Mouse (Mus musculus): ENCODE results near the gene Prss43. TPM values are rescaled to one million over a fixed set of nuclear protein-coding genes. Genes with fewer than 3 reads are reported as not detected.

The Prss43 gene
- total and polyA plus RNA-seq, 3 experiments = not detected

DNA sequence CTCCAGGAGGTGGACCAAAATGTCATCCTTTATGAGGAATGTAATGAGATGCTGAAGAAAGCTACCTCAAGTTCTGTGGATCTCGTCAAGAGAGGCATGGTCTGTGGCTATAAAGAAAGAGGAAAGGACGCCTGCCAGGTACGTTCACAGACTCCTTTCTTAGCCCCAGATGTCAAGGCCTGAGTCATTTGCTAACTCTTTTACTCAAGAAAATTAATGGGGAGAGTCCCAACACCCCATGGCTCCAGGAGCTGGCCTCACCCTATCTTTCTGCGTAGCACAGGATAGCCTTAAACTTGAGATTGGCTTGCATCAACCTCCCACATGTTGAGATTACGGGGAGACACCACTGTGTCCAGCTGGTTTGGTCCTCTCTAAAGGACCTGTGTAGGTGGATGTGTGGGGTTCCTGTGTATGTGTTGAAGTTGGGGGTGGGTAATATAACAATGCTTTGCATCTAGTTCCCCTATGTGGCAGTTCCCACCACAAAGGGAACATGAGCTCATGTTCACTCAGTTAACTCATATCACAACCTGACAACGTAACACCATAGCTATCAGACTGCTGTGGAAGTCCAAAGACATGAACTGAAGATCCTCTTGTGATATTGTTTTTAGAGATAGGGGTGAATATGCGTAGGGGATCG is 25.5 kb upstream of the Prss43 start (continued):
- TF ChIP-seq NRF1 (IDR thresholded peaks at IDR 0.05; ENCODE audit: low read depth, low read length) (peak; percentile 37; the same call in 1 of the 2 replicates), UBTF (IDR thresholded peaks at IDR 0.05; ENCODE audit: low read depth, low read length) (no peak), JUND (conservative IDR thresholded peaks at IDR 0.05; ENCODE audit: low read depth, low read length) (peak; percentile 52)

DNA sequence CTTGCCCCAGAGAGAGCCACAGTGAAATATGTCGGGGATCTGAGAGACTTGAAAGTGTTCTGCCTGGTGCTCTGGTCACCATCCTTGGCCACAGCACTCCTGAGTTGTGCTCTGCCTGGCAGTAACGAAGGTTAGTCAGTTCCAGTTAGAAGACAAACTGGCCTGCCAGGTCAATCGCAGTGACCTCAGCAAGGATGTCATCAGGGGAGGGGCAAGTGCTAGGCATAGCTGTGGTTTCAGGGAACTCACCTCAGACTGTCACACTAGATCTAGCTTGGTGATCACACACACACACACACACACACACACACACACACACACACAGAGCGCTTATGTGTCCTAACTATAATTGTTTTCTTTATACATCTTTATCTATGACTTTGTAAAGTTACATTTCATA is 23.2 kb upstream of the Prss43 start:
- Histone ChIP-seq H3K4me3 (replicated peaks in 1 of 3; ENCODE audit: low read depth in 2 of 3, low read length in 2 of 3, poor library complexity in 1 of 3) (no peak overlapping the region), H3K4me1 (ENCODE audit: control insufficient read depth in 1 of 2, insufficient read depth in 2 of 2) (peaks cover 19 to 54% of the 10 kb centered on the region in 2 experiments), H3K9ac (ENCODE audit: insufficient read depth, low read depth) (peak overlapping the region; percentile 39; the same call in 1 of the 2 replicates), H3K79me2 (replicated peaks; ENCODE audit: control insufficient read depth, extremely low read depth, insufficient read depth, poor library complexity, severe bottlenecking) (no peaks in the 10 kb centered on the region), H3K27me3 (replicated peaks) (no peaks in the 10 kb centered on the region), H3K4me2 (ENCODE audit: insufficient read depth, low read depth, poor library complexity, severe bottlenecking) (peak overlapping the region; percentile 37; the same call in 1 of the 2 replicates), H3K36me3 (replicated peaks in 1 of 2; ENCODE audit: control insufficient read depth in 1 of 2, insufficient read depth in 1 of 2, low read length in 1 of 2) (peaks cover 0 to 2% of the 10 kb centered on the region in 2 experiments), H3K9me3 (replicated peaks; ENCODE audit: low read length) (no peaks in the 10 kb centered on the region), H3K27ac (ENCODE audit: insufficient read depth, low read depth) (no peak overlapping the region)
- TF ChIP-seq ZNF384 (IDR thresholded peaks at IDR 0.05; ENCODE audit: low read depth, low read length) (no peak), JUN (IDR thresholded peaks at IDR 0.05; ENCODE audit: insufficient read depth, low read depth, low read length) (no peak), TCF12 (IDR thresholded peaks at IDR 0.05; ENCODE audit: low read depth, low read length) (no peak), MEF2A (IDR thresholded peaks at IDR 0.05; ENCODE audit: borderline replicate concordance, low read depth, low read length) (no peak), POLR2AphosphoS2 (IDR thresholded peaks at IDR 0.05; ENCODE audit: low read depth, low read length) (no peak), HCFC1 (IDR thresholded peaks at IDR 0.05; ENCODE audit: low read depth, low read length) (no peak), ZMIZ1 (IDR thresholded peaks at IDR 0.05; ENCODE audit: low read depth, low read length) (no peak), GABPA (IDR thresholded peaks at IDR 0.05; ENCODE audit: insufficient replicate concordance, low read depth, low read length) (no peak), IRF4 (IDR thresholded peaks at IDR 0.05; ENCODE audit: low read depth, low read length) (no peak), ETS1 (conservative IDR thresholded peaks at IDR 0.05; ENCODE audit: low read depth, low read length) (no peak), MAX (IDR thresholded peaks at IDR 0.05; ENCODE audit: low read length) (no peak), JUND (conservative IDR thresholded peaks at IDR 0.05; ENCODE audit: low read depth, low read length) (no peak), BHLHE40 (IDR thresholded peaks at IDR 0.05; ENCODE audit: low read depth, low read length) (no peak)
- in situ Hi-C loops (cut with MboI; ENCODE audit: low pct_ligation_motif_present, low pct_unique_long_range_greater_than_20kb, low sequenced_read_pairs) (no loop called here), dilution Hi-C loops (cut with MboI; ENCODE audit: extremely low pct_ligation_motif_present, extremely low pct_unique_long_range_greater_than_20kb, low sequenced_read_pairs) (no loop called here)
- peak; percentile 39 for DNase-seq (ENCODE audit: extremely low read depth)

DNA sequence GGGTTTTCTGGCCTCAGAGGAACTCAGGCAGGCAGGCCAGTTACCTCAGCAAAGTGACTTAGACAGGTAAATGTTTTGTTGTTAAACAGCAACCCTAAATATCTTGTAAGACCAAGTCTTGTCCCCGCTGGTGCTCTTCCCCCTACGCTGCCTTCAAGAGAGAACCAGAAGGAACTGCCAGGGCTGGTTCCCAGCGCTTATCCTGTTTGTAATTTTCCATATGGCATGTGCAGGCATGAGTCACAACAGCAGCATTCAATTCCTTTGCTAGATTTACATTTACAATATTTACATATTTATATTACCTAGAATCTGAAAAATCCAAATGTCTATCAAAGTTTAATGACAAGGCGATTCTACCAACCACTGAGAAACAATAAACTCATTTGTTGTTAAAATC is 16.4 kb upstream of the Prss43 start:
- Histone ChIP-seq H3K4me3 (replicated peaks in 1 of 3; ENCODE audit: low read depth in 2 of 3, low read length in 2 of 3, poor library complexity in 1 of 3) (no peak overlapping the region), H3K27me3 (replicated peaks) (no peaks in the 10 kb centered on the region), H3K36me3 (replicated peaks in 1 of 2; ENCODE audit: control insufficient read depth in 1 of 2, insufficient read depth in 1 of 2, low read length in 1 of 2) (peaks cover 0 to 2% of the 10 kb centered on the region in 2 experiments), H3K4me1 (ENCODE audit: control insufficient read depth in 1 of 2, insufficient read depth in 2 of 2) (peaks cover 0 to 3% of the 10 kb centered on the region in 2 experiments; a peak in 2 of 4 replicates), H3K9me3 (replicated peaks; ENCODE audit: low read length) (no peaks in the 10 kb centered on the region), H3K9ac (ENCODE audit: insufficient read depth, low read depth) (no peak overlapping the region), H3K27ac (ENCODE audit: insufficient read depth, low read depth) (no peak overlapping the region), H3K79me2 (replicated peaks; ENCODE audit: control insufficient read depth, extremely low read depth, insufficient read depth, poor library complexity, severe bottlenecking) (no peaks in the 10 kb centered on the region), H3K4me2 (ENCODE audit: insufficient read depth, low read depth, poor library complexity, severe bottlenecking) (no peak overlapping the region)
- in situ Hi-C loops (cut with MboI; ENCODE audit: low pct_ligation_motif_present, low pct_unique_long_range_greater_than_20kb, low sequenced_read_pairs) (no loop called here), dilution Hi-C loops (cut with MboI; ENCODE audit: extremely low pct_ligation_motif_present, extremely low pct_unique_long_range_greater_than_20kb, low sequenced_read_pairs) (no loop called here)
- no peak for TF ChIP-seq JUN (IDR thresholded peaks at IDR 0.05; ENCODE audit: insufficient read depth, low read depth, low read length)
- no peak for TF ChIP-seq ZNF384 (IDR thresholded peaks at IDR 0.05; ENCODE audit: low read depth, low read length)
- no peak for TF ChIP-seq POLR2AphosphoS2 (IDR thresholded peaks at IDR 0.05; ENCODE audit: low read depth, low read length)
- TF ChIP-seq JUND (conservative IDR thresholded peaks at IDR 0.05; ENCODE audit: low read depth, low read length) = no peak
- TF ChIP-seq MAFK (IDR thresholded peaks at IDR 0.05; ENCODE audit: insufficient replicate concordance, low read length) = no peak
- no peak for TF ChIP-seq MEF2A (IDR thresholded peaks at IDR 0.05; ENCODE audit: borderline replicate concordance, low read depth, low read length)
- DNase-seq (ENCODE audit: extremely low read depth) = no peak

All from CH12.LX (cell line).